12 mouse cellular contexts compared by ENCODE assay signal in the genomic region with DNA sequence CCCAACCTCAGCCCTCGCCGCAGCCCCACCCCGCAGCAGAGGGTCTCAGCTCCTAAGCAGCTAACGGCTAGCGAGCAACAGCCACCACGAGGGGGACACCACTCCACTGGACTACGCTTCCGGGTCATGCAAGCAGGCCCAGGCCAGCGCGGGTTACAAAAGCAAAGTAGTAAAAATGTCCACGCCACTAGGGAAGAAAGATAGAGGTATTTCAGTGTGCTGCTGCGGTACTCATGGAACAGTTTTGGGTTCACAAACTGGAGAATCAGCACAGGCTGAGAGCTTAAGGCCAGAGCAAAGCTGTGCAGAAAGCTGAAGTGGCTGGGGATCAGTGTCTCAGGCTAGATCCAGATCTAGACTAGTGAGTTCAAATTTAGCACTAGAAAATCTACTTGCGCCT. TPM values are rescaled to one million over a fixed set of nuclear protein-coding genes. Genes with fewer than 3 reads are reported as not detected.
DNase-seq lines count a peak whose midpoint lies in the region; ATAC-seq and TF ChIP-seq lines count a peak whose summit lies in the region.
"Had no signal": no experiment of that assay in that cellular context is flagged by ENCODE, and none has a peak within 500 bp of the region (broad histone marks: within the 10 kb centered on the region; RNA-seq: fewer than 3 reads in every experiment).

No protein-coding gene starts in this region.

- ATAC-seq in heart, postnatal 0 days (ENCODE audit: insufficient read depth, low read depth) = no peak
- ATAC-seq in embryonic facial prominence, embryonic 12.5 days (ENCODE audit: insufficient number of reproducible peaks, insufficient read depth, low FRiP score, low TSS enrichment) = no peak
- ATAC-seq in intestine, postnatal 0 days = no peak
- 0 out of 2 replicates have a peak, but pooled peaks have one; percentile 63 for ATAC-seq in neural tube, embryonic 12.5 days (ENCODE audit: low FRiP score, low read depth)
- ATAC-seq in monocyte, adult 5-6 weeks (replicated peaks; ENCODE audit: insufficient number of reproducible peaks, low FRiP score, low TSS enrichment, poor library complexity, severe bottlenecking) = no peak

- no peak overlapping the region for H3K9ac ChIP-seq in heart, postnatal 0 days (replicated peaks; ENCODE audit: low read depth, low read length)
- H3K9ac ChIP-seq in heart, adult 2 months (ENCODE audit: low read depth, low read length) = no peak overlapping the region
- H3K9ac ChIP-seq in embryonic facial prominence, embryonic 12.5 days = 0 out of 2 replicates have a peak overlapping the region, but pooled peaks have one; percentile 44
- H3K9ac ChIP-seq in intestine, postnatal 0 days (ENCODE audit: low read depth, low read length) = no peak overlapping the region
- H3K9ac ChIP-seq in neural tube, embryonic 12.5 days = no peak overlapping the region

- no peaks in the 10 kb centered on the region for H3K9me3 ChIP-seq in heart, postnatal 0 days (replicated peaks; ENCODE audit: control insufficient read depth, low read length)
- no peaks in the 10 kb centered on the region for H3K9me3 ChIP-seq in embryonic facial prominence, embryonic 12.5 days
- no peaks in the 10 kb centered on the region for H3K9me3 ChIP-seq in intestine, postnatal 0 days (ENCODE audit: control insufficient read depth)
- no peaks in the 10 kb centered on the region for H3K9me3 ChIP-seq in neural tube, embryonic 12.5 days

- no peak for DNase-seq in heart, postnatal 0 days (ENCODE audit: low spot score)
- no peak for DNase-seq in heart, adult 2 months
- no peak for DNase-seq in adrenal gland, postnatal 10 days
- no peak for DNase-seq in cerebellum, adult 8-10 months
- DNase-seq: left cerebral cortex, postnatal 4 days had no signal

- H3K4me1 ChIP-seq in heart, postnatal 0 days (ENCODE audit: control insufficient read depth, insufficient read depth) = peaks cover 11% of the 10 kb centered on the region; the same call in 1 of the 2 replicates
- 0 out of 2 replicates have a peak, but pooled peaks cover 1% of the 10 kb centered on the region for H3K4me1 ChIP-seq in heart, adult 2 months (ENCODE audit: control insufficient read depth, insufficient read depth, low read length)
- peaks cover 22% of the 10 kb centered on the region for H3K4me1 ChIP-seq in embryonic facial prominence, embryonic 12.5 days
- H3K4me1 ChIP-seq in intestine, postnatal 0 days (replicated peaks; ENCODE audit: control insufficient read depth, insufficient read depth, low read length) = peaks cover 7% of the 10 kb centered on the region; the same call in 1 of the 2 replicates
- H3K4me1 ChIP-seq in neural tube, embryonic 12.5 days = peaks cover 12% of the 10 kb centered on the region

- peak overlapping the region; percentile 36 for H3K4me3 ChIP-seq in heart, postnatal 0 days (ENCODE audit: low read depth, low read length)
- no peak overlapping the region for H3K4me3 ChIP-seq in heart, adult 2 months
- peak overlapping the region; percentile 37 for H3K4me3 ChIP-seq in embryonic facial prominence, embryonic 12.5 days
- peak overlapping the region; percentile 43 for H3K4me3 ChIP-seq in intestine, postnatal 0 days (ENCODE audit: low read depth, low read length)
- peak overlapping the region; percentile 33 for H3K4me3 ChIP-seq in neural tube, embryonic 12.5 days

- H3K4me2 ChIP-seq in heart, postnatal 0 days (ENCODE audit: low read depth, low read length) = peak overlapping the region; percentile 62
- peak overlapping the region; percentile 68 for H3K4me2 ChIP-seq in embryonic facial prominence, embryonic 12.5 days (replicated peaks)
- H3K4me2 ChIP-seq in intestine, postnatal 0 days (replicated peaks; ENCODE audit: low read depth) = peak overlapping the region; percentile 66
- H3K4me2 ChIP-seq in neural tube, embryonic 12.5 days (replicated peaks) = peak overlapping the region; percentile 57

- H3K36me3 ChIP-seq in heart, postnatal 0 days (replicated peaks; ENCODE audit: control insufficient read depth, insufficient read depth, low read length) = no peaks in the 10 kb centered on the region
- H3K36me3 ChIP-seq in heart, adult 2 months (ENCODE audit: control insufficient read depth, insufficient read depth, low read length) = no peaks in the 10 kb centered on the region
- H3K36me3 ChIP-seq in embryonic facial prominence, embryonic 12.5 days = no peaks in the 10 kb centered on the region
- no peaks in the 10 kb centered on the region for H3K36me3 ChIP-seq in intestine, postnatal 0 days (ENCODE audit: control insufficient read depth, insufficient read depth)
- H3K36me3 ChIP-seq in neural tube, embryonic 12.5 days = no peaks in the 10 kb centered on the region

- WGBS in heart, postnatal 0 days = 12% methylated on average over 13 of the region's 13 CpGs
- WGBS in heart, adult 2 months = 25% methylated on average over 13 of the region's 13 CpGs
- under 1% methylated on average over 13 of the region's 13 CpGs for WGBS in embryonic facial prominence, embryonic 12.5 days
- 11% methylated on average over 13 of the region's 13 CpGs for WGBS in intestine, postnatal 0 days
- 2% methylated on average over 13 of the region's 13 CpGs for WGBS in neural tube, embryonic 12.5 days

- no peak overlapping the region for H3K27ac ChIP-seq in heart, postnatal 0 days (ENCODE audit: low read depth)
- H3K27ac ChIP-seq in heart, adult 2 months = no peak overlapping the region
- 0 out of 2 replicates have a peak overlapping the region, but pooled peaks have one; percentile 36 for H3K27ac ChIP-seq in embryonic facial prominence, embryonic 12.5 days
- H3K27ac ChIP-seq in intestine, postnatal 0 days (ENCODE audit: low read depth, low read length) = no peak overlapping the region
- H3K27ac ChIP-seq in neural tube, embryonic 12.5 days = no peak overlapping the region

- no peak; the same call in 1 of the 2 replicates for TF ChIP-seq CTCF in heart, postnatal 0 days (IDR thresholded peaks at IDR 0.05; ENCODE audit: low read depth)
- TF ChIP-seq CTCF in heart, adult 2 months (IDR thresholded peaks at IDR 0.05) = no peak
- peak; percentile 9; the same call in 1 of the 2 replicates for TF ChIP-seq CTCF in intestine, postnatal 0 days (IDR thresholded peaks at IDR 0.05; ENCODE audit: low read depth)

- no peak for TF ChIP-seq EP300 in heart, postnatal 0 days (IDR thresholded peaks at IDR 0.05; ENCODE audit: low read depth)
- no peak for TF ChIP-seq EP300 in heart, adult 2 months (IDR thresholded peaks at IDR 0.05; ENCODE audit: insufficient read depth, low read depth, low read length)

- TF ChIP-seq POLR2A in heart, adult 2 months (IDR thresholded peaks at IDR 0.05; ENCODE audit: insufficient read depth, low read depth, low read length) = no peak

- intact Hi-C loops in heart, adult 2 months (cut with DNase I) = no loop called here

- H3K79me2 ChIP-seq in heart, adult 2 months (replicated peaks; ENCODE audit: control insufficient read depth, insufficient read depth, low read length) = no peaks in the 10 kb centered on the region

- H3K27me3 ChIP-seq in heart, postnatal 0 days (ENCODE audit: control insufficient read depth, insufficient read depth, low read length) = peaks cover 100% of the 10 kb centered on the region
- peaks cover 41% of the 10 kb centered on the region for H3K27me3 ChIP-seq in heart, adult 2 months (ENCODE audit: control insufficient read depth, insufficient read depth, low read length)
- peaks cover 90% of the 10 kb centered on the region for H3K27me3 ChIP-seq in embryonic facial prominence, embryonic 12.5 days
- H3K27me3 ChIP-seq in intestine, postnatal 0 days (replicated peaks; ENCODE audit: control insufficient read depth, insufficient read depth, low read length) = peaks cover 93% of the 10 kb centered on the region
- H3K27me3 ChIP-seq in neural tube, embryonic 12.5 days (replicated peaks) = peaks cover 100% of the 10 kb centered on the region

RNA-seq across cellular contexts. Expression of a gene that starts 3.0 kb away (rescaled TPM):
- total RNA-seq in heart, postnatal 0 days (2014; rRNA removed; ENCODE audit: low replicate concordance) = not detected in 2 replicates
- polyA plus RNA-seq in heart, postnatal 0 days (2015; fragmentation: Nextera tagmentation; extraction: Ambion mirVana) = not detected in 2 replicates
- not detected for total RNA-seq in heart, adult 2 months (2021)
- polyA plus RNA-seq in heart, adult 2 months (2012; rRNA removed) = not detected in 2 replicates
- 1.1 TPM in 2 replicates for polyA plus RNA-seq in embryonic facial prominence, embryonic 12.5 days (2016; fragmentation: Nextera tagmentation; extraction: Ambion mirVana)
- not detected in 2 replicates for polyA plus RNA-seq in intestine, postnatal 0 days (2015; fragmentation: Nextera tagmentation; extraction: Ambion mirVana)
- polyA plus RNA-seq in neural tube, embryonic 12.5 days (2016; fragmentation: Nextera tagmentation; extraction: Ambion mirVana) = 0.19 TPM in 1 of 2 replicates, not detected in the other
- not detected for total RNA-seq in adrenal gland, postnatal 10 days (2021)
- total RNA-seq in monocyte, adult 5-6 weeks (2017) = not detected in 3 replicates
- total RNA-seq: common myeloid progenitor, adult 5-6 weeks; ES-E14 had no signal
- polyA plus RNA-seq: small intestine, adult 2 months had no signal

RNA-seq across cellular contexts. Expression of a gene that starts 52.1 kb away (rescaled TPM):
- total RNA-seq in heart, postnatal 0 days (2014; rRNA removed; ENCODE audit: low replicate concordance) = not detected in 2 replicates
- polyA plus RNA-seq in heart, postnatal 0 days (2015; fragmentation: Nextera tagmentation; extraction: Ambion mirVana) = not detected in 2 replicates
- total RNA-seq in heart, adult 2 months (2021) = not detected
- not detected in 2 replicates for polyA plus RNA-seq in heart, adult 2 months (2012; rRNA removed)
- not detected in 2 replicates for polyA plus RNA-seq in embryonic facial prominence, embryonic 12.5 days (2016; fragmentation: Nextera tagmentation; extraction: Ambion mirVana)
- not detected in 2 replicates for polyA plus RNA-seq in intestine, postnatal 0 days (2015; fragmentation: Nextera tagmentation; extraction: Ambion mirVana)
- not detected in 2 replicates for polyA plus RNA-seq in neural tube, embryonic 12.5 days (2016; fragmentation: Nextera tagmentation; extraction: Ambion mirVana)
- not detected for total RNA-seq in adrenal gland, postnatal 10 days (2021)
- total RNA-seq in monocyte, adult 5-6 weeks (2017) = not detected in 3 replicates
- total RNA-seq: common myeloid progenitor, adult 5-6 weeks; left cerebral cortex, postnatal 4 days had no signal
- polyA plus RNA-seq: small intestine, adult 2 months had no signal
